Mouse (Mus musculus): Measurements from ENCODE around the gene Lonrf2.
A peak's percentile ranks its signal among the peaks of the same experiment; 100 is the strongest.

Gene Lonrf2

GRCm38 (mm10) chr1:38769920-38770319, 66.6 kb downstream of the Lonrf2 start:
- peak in 1 of 2 experiments; percentile 10 for DNase-seq (ENCODE audit: low spot score in 2 of 2)

DNA sequence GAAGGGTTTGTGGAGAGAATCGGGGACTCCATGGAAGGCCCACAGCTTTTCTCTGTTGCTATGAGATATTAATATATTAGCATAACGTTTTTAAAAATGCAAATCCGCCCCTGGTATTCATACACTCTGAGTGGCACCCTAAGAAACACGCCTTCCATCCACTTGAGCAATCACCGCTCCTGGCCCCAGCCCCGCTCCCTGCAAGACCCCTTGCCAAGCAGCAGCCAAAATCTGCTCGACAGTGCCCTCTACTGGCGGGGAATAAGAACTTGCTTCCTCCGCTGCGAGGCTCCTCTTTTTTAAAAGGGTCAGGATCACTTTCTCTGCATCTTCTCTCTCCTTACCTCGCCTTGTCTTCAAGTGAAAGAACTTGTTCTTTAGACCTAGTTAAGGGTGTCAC, 68.7 kb downstream of the Lonrf2 start:
- peak; percentile 42 to 47 for DNase-seq (ENCODE audit: low spot score in 2 of 2)

GRCm38 (mm10) chr1:38766661-38767572, 69.6 kb downstream of the Lonrf2 start:
- peak in 1 of 2 experiments; percentile 3 for DNase-seq (ENCODE audit: low spot score in 2 of 2)

- no peak for DNase-seq (ENCODE audit: low spot score in 2 of 2)
Observed at GRCm38 (mm10) chr1:38766254-38766653, 70.3 kb downstream of the Lonrf2 start.

- no peak for DNase-seq (ENCODE audit: low spot score in 2 of 2)
Observed at GRCm38 (mm10) chr1:38763960-38764613, 72.4 kb downstream of the Lonrf2 start.

GRCm38 (mm10) chr1:38760424-38760823, 76.1 kb downstream of the Lonrf2 start:
- no peak for DNase-seq (ENCODE audit: low spot score in 2 of 2)

GRCm38 (mm10) chr1:38757791-38758403, 78.6 kb downstream of the Lonrf2 start:
- no peak for DNase-seq (ENCODE audit: low spot score in 2 of 2)

DNA sequence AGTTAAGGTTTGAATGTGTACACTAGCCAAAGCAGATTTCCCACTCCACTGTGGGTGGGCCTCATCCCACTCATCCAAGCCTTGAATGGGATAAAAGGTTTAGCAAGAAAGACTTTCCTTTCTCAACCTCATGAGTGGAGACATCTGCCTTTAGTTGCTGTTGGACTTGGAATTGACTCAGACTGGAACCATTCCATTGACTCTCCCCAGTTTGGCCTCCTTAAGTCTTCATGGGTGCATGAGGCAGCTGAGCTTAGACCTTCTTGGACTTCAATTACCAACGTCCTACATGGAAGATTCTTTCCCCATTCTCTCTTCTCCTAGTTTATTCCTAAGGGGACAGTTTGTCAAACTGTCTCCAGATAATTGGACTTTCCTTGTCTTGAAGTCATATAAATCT, 92.6 kb downstream of the Lonrf2 start:
- no peak for DNase-seq (ENCODE audit: low spot score in 2 of 2)

Measured in urinary bladder, adult 18-20 months (tissue).